Mouse (Mus musculus) intestine, embryonic 15.5 days (tissue): ENCODE measurements around the gene Cdk8. TPM values are rescaled to one million over a fixed set of nuclear protein-coding genes. Genes with fewer than 3 reads are reported as not detected.

Source experiments
- ATAC-seq: fragments of 200-750 bp; cut with Nextera tagmentation; 2 replicates; pipeline ENCODE4 v1.8.0; 2017; ENCODE audit warnings: moderate TSS enrichment, moderate library complexity
- H3K27ac ChIP-seq: fragments of 300-500 bp; sonication (generic); 2 replicates; pipeline ENCODE4 v1.5.1; 2015; ENCODE audit warnings: mild to moderate bottlenecking, inconsistent platforms
- H3K27me3 ChIP-seq: fragments of 300-500 bp; sonication (generic); replicated peaks from 2 replicates; pipeline ENCODE4 v1.6.1; 2015; ENCODE audit warnings: inconsistent platforms
- H3K36me3 ChIP-seq: fragments of 300-500 bp; sonication (generic); 2 replicates; pipeline ENCODE4 v1.6.1; 2015; ENCODE audit warnings: inconsistent platforms
- H3K4me1 ChIP-seq: fragments of 300-500 bp; sonication (generic); replicated peaks from 2 replicates; pipeline ENCODE4 v1.6.1; 2015; ENCODE audit warnings: inconsistent platforms
- H3K4me2 ChIP-seq: fragments of 300-500 bp; sonication (generic); replicated peaks from 2 replicates; pipeline ENCODE4 v1.6.1; 2015; ENCODE audit warnings: mild to moderate bottlenecking, inconsistent platforms
- H3K4me3 ChIP-seq: fragments of 300-500 bp; sonication (generic); replicated peaks from 2 replicates; pipeline ENCODE4 v1.5.1; 2015; ENCODE audit warnings: inconsistent platforms
- H3K9ac ChIP-seq: fragments of 300-500 bp; sonication (generic); 2 replicates; pipeline ENCODE4 v1.6.1; 2015; ENCODE audit warnings: inconsistent platforms
- H3K9me3 ChIP-seq: fragments of 300-500 bp; sonication (generic); 2 replicates; pipeline ENCODE4 v1.6.1; 2016; ENCODE audit warnings: inconsistent platforms
- WGBS: fragments of 180-500 bp; shearing (Covaris S2); methylation state at CpG from one replicate; pipeline ENCODE4 v1.1.7; 2015; 5-methylcytosine and 5-hydroxymethylcytosine counted together
- polyA plus RNA-seq: library from polyadenylated mRNA; unstranded; fragments of >200 nt; fragmentation: Nextera tagmentation; extraction: Ambion mirVana; gene quantifications from 2 replicates; pipeline ENCODE4 v1.2.1, GENCODE M21; 2015

Gene Cdk8
- polyA plus RNA-seq, 1 experiment from 2014 or later = 20.3 TPM

DNA sequence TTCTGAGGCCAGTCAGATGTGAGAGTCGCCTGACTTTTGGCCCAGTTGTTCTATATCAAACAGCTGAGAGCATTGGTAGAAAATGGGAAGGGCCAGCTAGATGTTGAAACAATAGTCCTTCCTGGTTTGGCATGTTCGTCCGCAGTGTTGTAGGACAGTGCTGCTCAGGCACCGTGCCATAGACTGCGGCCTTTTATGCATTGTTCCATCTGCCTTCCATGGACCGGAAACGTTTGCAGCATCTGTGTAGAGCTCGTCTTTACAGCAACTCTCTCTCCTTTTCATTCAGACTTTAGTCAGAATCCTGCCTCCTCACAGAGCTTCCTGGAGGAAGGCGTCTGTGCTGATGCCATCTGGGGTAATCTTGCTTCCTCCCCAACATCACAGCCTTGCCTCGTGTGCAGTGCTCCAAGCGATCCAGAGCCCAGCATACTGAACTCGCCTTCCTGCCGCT, 57.0 kb downstream of the Cdk8 start:
- 82% methylated on average over 13 of the region's 13 CpGs for WGBS
- H3K9me3 ChIP-seq = no peaks in the 10 kb centered on the region
- no peak overlapping the region for H3K4me3 ChIP-seq
- H3K4me2 ChIP-seq = no peak overlapping the region
- no peak overlapping the region for H3K9ac ChIP-seq
- no peaks in the 10 kb centered on the region for H3K4me1 ChIP-seq
- no peak for ATAC-seq
- H3K27ac ChIP-seq = no peak overlapping the region
- peaks cover 3% of the 10 kb centered on the region for H3K36me3 ChIP-seq
- no peaks in the 10 kb centered on the region for H3K27me3 ChIP-seq

DNA sequence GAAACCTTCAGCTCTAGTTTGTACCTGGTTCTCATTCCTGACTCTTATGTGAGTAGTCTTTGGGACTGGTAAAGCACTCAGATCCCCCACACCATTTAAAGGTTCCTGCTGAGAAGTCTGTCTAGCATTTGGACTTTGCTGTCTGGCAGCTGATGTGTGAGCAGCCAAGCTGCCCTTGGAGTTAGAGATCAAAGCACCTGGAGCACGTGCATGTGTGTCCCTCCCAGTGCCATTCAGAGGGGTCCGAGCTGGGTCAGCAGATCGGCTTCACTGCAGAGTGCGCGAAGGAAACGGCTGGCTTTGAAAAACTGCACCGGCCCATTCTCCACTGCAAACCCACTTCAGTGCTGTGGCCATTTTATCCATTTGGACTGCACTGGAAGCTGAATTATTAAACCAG, 58.9 kb downstream of the Cdk8 start:
- Histone ChIP-seq H3K27me3 (no peaks in the 10 kb centered on the region), H3K27ac (no peak overlapping the region), H3K4me2 (no peak overlapping the region), H3K36me3 (peaks cover 3% of the 10 kb centered on the region; the same call in 1 of the 2 replicates), H3K4me1 (no peaks in the 10 kb centered on the region), H3K9me3 (no peaks in the 10 kb centered on the region), H3K4me3 (no peak overlapping the region), H3K9ac (no peak overlapping the region)
- ATAC-seq = no peak
- 76% methylated on average over 7 of the region's 7 CpGs for WGBS

DNA sequence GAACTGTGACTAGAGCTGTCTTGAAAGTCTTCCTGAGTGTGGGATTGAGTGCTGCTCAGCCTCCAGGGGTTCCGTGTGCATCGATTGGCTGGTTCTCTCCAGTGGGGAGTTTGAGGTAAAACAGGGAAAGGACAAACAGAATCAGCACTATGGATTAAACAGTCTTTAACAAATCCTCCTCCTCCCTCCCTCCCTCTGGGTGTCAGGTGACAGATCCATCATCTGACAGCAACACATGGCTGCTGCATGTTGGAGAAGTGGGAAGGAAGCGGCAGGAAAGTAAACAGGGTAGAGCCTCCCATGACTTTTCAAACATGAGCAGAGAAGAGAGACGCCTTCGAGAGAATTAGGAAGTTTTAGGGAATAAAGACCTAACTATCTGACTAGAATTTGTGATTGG, 59.4 kb downstream of the Cdk8 start:
- H3K27me3 ChIP-seq = no peaks in the 10 kb centered on the region
- no peaks in the 10 kb centered on the region for H3K9me3 ChIP-seq
- H3K4me3 ChIP-seq = no peak overlapping the region
- no peak overlapping the region for H3K27ac ChIP-seq
- H3K36me3 ChIP-seq = peaks cover 3% of the 10 kb centered on the region; the same call in 1 of the 2 replicates
- ATAC-seq = no peak; the same call in 1 of the 2 replicates
- 76% methylated on average over 5 of the region's 5 CpGs for WGBS
- no peaks in the 10 kb centered on the region for H3K4me1 ChIP-seq
- no peak overlapping the region for H3K9ac ChIP-seq
- no peak overlapping the region for H3K4me2 ChIP-seq

DNA sequence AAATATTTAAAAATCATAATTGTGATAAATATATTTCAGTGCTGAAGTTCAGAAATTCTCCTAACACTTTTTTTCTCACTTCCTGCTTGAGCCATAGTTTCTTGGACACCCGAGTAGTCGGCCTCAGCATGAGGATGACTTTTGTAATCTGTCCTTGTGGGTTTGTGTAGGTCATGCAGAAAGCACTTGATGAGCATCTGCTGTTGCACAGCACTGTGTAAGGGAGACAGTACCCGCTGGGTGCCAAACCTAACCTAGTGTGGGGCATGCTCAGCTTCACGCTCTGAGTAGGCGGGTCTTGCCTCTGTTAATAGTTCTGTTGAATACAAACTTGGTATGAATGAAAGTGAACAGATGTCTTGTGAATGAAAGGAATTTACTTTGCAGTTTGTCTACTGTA, 60.5 kb downstream of the Cdk8 start:
- Histone ChIP-seq H3K27me3 (no peaks in the 10 kb centered on the region), H3K4me1 (no peaks in the 10 kb centered on the region), H3K9ac (no peak overlapping the region), H3K27ac (no peak overlapping the region), H3K4me2 (no peak overlapping the region), H3K9me3 (no peaks in the 10 kb centered on the region), H3K4me3 (no peak overlapping the region), H3K36me3 (peaks cover under 1% of the 10 kb centered on the region)
- ATAC-seq = no peak
- WGBS = 66% methylated on average over 5 of the region's 5 CpGs

DNA sequence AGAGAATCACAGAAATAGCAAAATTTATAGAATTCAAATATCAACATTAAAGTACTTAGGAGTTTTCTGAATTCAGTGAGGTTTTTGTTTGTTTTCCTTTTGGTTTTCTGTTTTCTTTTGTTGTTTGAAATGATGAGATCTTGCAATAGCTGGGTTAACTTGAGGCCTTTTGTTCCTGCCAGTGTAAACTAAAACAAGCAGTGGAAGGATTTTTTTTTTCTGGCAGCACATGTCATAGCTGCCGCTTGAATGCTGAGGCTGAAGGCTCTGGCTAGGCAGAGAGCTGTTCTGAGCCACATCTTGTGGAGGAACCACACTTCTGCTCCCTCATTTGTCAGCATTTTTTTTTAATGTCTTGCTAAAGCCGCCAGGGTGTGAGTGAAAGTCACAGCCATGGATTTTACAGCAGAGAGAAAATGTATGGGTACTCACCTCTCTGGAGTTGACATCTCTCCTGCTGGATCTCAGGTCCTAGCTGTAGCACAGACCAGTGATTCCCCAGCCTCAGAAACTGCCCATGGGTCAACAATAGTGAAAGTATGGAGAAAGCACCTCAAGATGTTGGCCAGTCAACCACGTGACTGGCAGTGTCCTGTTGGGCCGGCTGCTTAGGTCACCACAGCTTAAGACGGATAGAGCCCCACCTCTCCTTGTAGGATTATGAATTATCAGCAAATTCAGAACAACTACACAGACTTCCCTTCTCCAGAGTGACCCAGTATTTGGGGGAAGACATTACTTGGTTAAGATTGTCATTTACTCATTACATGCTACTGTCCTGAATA, 62.1 kb downstream of the Cdk8 start:
- Histone ChIP-seq H3K27ac (no peak overlapping the region), H3K4me1 (no peaks in the 10 kb centered on the region), H3K36me3 (peaks cover 5% of the 10 kb centered on the region), H3K9me3 (no peaks in the 10 kb centered on the region), H3K4me2 (no peak overlapping the region), H3K27me3 (no peaks in the 10 kb centered on the region), H3K4me3 (no peak overlapping the region), H3K9ac (no peak overlapping the region)
- WGBS = 78% methylated on average over 5 of the region's 5 CpGs
- no peak for ATAC-seq

GRCm38 (mm10) chr5:146293919-146294700, 63.1 kb downstream of the Cdk8 start:
- H3K9ac ChIP-seq = no peak overlapping the region
- H3K4me2 ChIP-seq = no peak overlapping the region
- no peaks in the 10 kb centered on the region for H3K9me3 ChIP-seq
- no peaks in the 10 kb centered on the region for H3K27me3 ChIP-seq
- ATAC-seq = peak; percentile 63; the same call in 1 of the 2 replicates
- WGBS = 67% methylated on average over 11 of the region's 11 CpGs
- no peak overlapping the region for H3K4me3 ChIP-seq
- H3K4me1 ChIP-seq = no peaks in the 10 kb centered on the region
- H3K36me3 ChIP-seq = peaks cover 10% of the 10 kb centered on the region
- no peak overlapping the region for H3K27ac ChIP-seq

DNA sequence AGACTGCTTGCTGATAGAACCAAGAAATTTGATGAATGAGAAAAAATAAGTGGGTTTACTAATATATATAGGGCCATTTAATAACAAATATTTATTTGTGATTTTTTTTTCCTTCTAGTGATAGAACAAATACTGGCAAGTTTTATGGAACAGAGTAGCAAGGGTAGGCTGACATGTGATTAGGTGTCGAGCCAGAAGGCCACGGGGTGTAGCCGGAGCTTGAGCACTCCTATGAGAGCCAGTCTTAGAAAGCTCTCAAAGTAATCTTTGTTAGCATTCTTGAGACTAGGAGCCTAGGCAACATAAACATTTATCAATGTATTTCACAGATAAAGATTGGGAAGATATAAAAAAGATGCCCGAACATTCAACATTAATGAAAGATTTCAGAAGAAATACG, 63.8 kb downstream of the Cdk8 start:
- Histone ChIP-seq H3K27me3 (no peaks in the 10 kb centered on the region), H3K9ac (no peak overlapping the region), H3K27ac (no peak overlapping the region), H3K4me3 (no peak overlapping the region), H3K4me2 (no peak overlapping the region), H3K36me3 (peaks cover 14% of the 10 kb centered on the region), H3K4me1 (no peaks in the 10 kb centered on the region), H3K9me3 (no peaks in the 10 kb centered on the region)
- WGBS = 92% methylated on average over 5 of the region's 5 CpGs
- no peak for ATAC-seq

GRCm38 (mm10) chr5:146298807-146299519, 67.9 kb downstream of the Cdk8 start:
- no peaks in the 10 kb centered on the region for H3K9me3 ChIP-seq
- H3K27ac ChIP-seq = no peak overlapping the region
- no peaks in the 10 kb centered on the region for H3K4me1 ChIP-seq
- H3K9ac ChIP-seq = no peak overlapping the region
- no peak for ATAC-seq
- peaks cover 17% of the 10 kb centered on the region for H3K36me3 ChIP-seq
- H3K27me3 ChIP-seq = no peaks in the 10 kb centered on the region
- H3K4me2 ChIP-seq = no peak overlapping the region
- H3K4me3 ChIP-seq = no peak overlapping the region
- 82% methylated on average over 13 of the region's 13 CpGs for WGBS

DNA sequence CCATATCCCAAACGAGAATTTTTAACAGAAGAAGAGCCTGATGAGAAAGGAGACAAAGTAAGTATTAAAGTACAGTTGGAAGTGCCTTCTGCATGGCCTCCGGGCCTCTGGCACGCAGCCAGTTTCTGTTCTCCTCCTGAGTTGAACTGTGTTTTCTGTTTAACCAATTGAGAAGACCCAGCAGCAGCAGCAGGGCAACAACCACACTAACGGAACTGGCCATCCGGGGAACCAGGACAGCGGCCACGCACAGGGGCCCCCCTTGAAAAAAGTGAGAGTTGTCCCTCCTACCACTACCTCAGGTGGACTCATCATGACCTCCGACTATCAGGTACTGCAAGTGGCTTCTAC, 68.5 kb downstream of the Cdk8 start:
- Histone ChIP-seq H3K4me2 (no peak overlapping the region), H3K27ac (no peak overlapping the region), H3K9me3 (no peaks in the 10 kb centered on the region), H3K27me3 (no peaks in the 10 kb centered on the region), H3K4me1 (no peaks in the 10 kb centered on the region), H3K36me3 (peaks cover 17% of the 10 kb centered on the region), H3K4me3 (no peak overlapping the region), H3K9ac (no peak overlapping the region)
- WGBS = 74% methylated on average over 8 of the region's 8 CpGs
- no peak for ATAC-seq

DNA sequence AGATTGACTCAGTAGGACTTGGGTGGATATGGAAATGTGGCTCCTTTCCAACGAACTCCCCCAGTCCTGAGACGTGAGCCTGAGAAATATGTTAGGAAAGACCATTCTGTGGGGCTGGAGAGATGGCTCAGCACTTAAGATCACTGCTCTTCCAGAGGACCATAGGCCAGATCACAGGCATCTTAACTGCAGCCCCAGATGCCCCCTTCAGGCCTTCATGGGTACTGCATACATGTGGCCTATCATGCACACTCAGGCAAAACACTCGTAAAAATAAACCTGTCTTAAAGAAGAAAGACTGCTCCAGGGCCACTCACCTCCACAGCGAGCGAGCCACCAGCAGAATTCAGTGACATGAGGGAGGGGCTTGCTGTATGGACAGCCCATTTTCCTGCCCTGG, 72.4 kb downstream of the Cdk8 start:
- Histone ChIP-seq H3K9ac (no peak overlapping the region), H3K27ac (no peak overlapping the region), H3K36me3 (0 out of 2 replicates have a peak, but pooled peaks cover 12% of the 10 kb centered on the region), H3K27me3 (no peaks in the 10 kb centered on the region), H3K4me2 (no peak overlapping the region), H3K4me1 (no peaks in the 10 kb centered on the region), H3K9me3 (no peaks in the 10 kb centered on the region), H3K4me3 (no peak overlapping the region)
- peak; percentile 46; the same call in 1 of the 2 replicates for ATAC-seq
- 82% methylated on average over 5 of the region's 5 CpGs for WGBS

DNA sequence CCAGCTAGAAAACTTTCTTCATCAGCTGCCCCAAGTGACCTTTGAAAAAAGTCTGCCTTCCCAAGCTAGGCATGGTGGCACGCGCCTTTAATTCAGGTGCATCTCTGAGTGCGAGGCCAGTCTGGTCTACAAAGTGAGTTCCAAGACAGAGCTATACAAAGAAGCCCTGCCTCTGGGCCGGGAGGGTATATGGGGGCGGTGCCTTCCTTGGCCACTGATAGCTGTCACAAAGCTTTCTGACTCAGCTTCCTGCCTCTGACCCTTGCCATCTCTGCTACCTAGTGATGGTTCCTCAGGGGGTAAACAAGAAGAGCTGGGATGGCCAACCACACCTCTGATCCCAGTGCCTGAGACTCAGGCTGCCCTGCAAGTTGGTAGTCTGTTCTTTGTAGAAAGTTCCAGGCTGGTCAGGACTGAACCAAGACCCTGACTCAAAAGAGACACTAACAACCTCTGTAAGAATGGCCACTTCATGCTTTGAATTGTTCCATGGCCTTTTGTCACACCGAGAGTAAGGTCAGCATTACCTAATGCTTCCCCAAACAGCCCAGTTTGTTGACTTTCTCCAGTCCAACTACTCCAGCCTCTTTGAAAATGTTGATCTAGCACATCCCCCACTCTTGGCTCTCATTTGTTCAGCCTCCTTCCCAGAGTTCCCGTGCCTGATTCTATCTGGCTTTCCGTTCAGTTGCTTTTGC, 76.2 kb downstream of the Cdk8 start:
- Histone ChIP-seq H3K36me3 (0 out of 2 replicates have a peak, but pooled peaks cover 7% of the 10 kb centered on the region), H3K4me2 (no peak overlapping the region), H3K4me1 (no peaks in the 10 kb centered on the region), H3K9me3 (no peaks in the 10 kb centered on the region), H3K27me3 (no peaks in the 10 kb centered on the region), H3K9ac (no peak overlapping the region), H3K4me3 (no peak overlapping the region), H3K27ac (no peak overlapping the region)
- ATAC-seq = peak; percentile 43
- 74% methylated on average over 8 of the region's 8 CpGs for WGBS

DNA sequence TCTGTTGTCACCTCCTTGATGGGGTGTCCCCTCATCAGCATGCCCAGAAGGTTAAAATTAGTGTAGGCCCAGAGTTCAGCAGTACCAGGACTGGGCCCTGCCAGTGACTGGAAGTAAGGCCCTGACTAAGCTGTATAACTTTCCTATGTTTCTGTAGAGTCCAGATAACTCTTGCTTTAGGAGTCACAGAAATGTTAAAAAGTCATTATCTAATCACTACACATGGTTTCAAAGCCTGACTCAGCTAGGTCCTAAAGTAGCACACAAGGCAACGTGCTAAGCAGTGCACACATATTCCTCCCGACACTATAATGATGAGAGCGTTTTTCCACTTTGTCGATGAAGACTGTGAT, 76.7 kb downstream of the Cdk8 start:
- Histone ChIP-seq H3K4me1 (no peaks in the 10 kb centered on the region), H3K9ac (no peak overlapping the region), H3K4me3 (no peak overlapping the region), H3K36me3 (0 out of 2 replicates have a peak, but pooled peaks cover 7% of the 10 kb centered on the region), H3K9me3 (no peaks in the 10 kb centered on the region), H3K27me3 (no peaks in the 10 kb centered on the region), H3K4me2 (no peak overlapping the region), H3K27ac (no peak overlapping the region)
- 94% methylated on average over 4 of the region's 4 CpGs for WGBS
- peak; percentile 37; the same call in 1 of the 2 replicates for ATAC-seq
